Mouse (Mus musculus) heart, postnatal 0 days (tissue): Measurements from ENCODE around the gene Adcyap1r1. TPM values are rescaled to one million over a fixed set of nuclear protein-coding genes. Genes with fewer than 3 reads are reported as not detected.

ENCODE experiments used
- ATAC-seq: fragments of 200-750 bp; cut with Nextera tagmentation; 2 replicates; pipeline ENCODE4 v1.8.0; 2017; ENCODE audit warnings: low read depth, moderate number of reproducible peaks, moderate library complexity; ENCODE audit not compliant: insufficient read depth
- DNase-seq: peaks from one replicate; pipeline ENCODE4 v3.0.0-alpha.2; 2016; ENCODE audit warnings: low spot score
- H3K27ac ChIP-seq: fragments of 300-500 bp; sonication (generic); 2 replicates; pipeline ENCODE4 v1.5.1; 2014; ENCODE audit warnings: low read depth, mild to moderate bottlenecking
- H3K27me3 ChIP-seq: fragments of 300-500 bp; sonication (generic); 2 replicates; pipeline ENCODE4 v1.6.1; 2014; ENCODE audit warnings: low read length, mixed read lengths; ENCODE audit not compliant: control insufficient read depth, insufficient read depth
- H3K36me3 ChIP-seq: fragments of 300-500 bp; sonication (generic); replicated peaks from 2 replicates; pipeline ENCODE4 v1.6.1; 2014; ENCODE audit warnings: low read length, mixed read lengths; ENCODE audit not compliant: control insufficient read depth, insufficient read depth
- H3K4me1 ChIP-seq: fragments of 300-500 bp; sonication (generic); 2 replicates; pipeline ENCODE4 v1.6.1; 2014; ENCODE audit warnings: antibody characterized with exemption; ENCODE audit not compliant: control insufficient read depth, insufficient read depth
- H3K4me2 ChIP-seq: fragments of 300-500 bp; sonication (generic); 2 replicates; pipeline ENCODE4 v1.6.1; 2014; ENCODE audit warnings: low read depth, mild to moderate bottlenecking, low read length, moderate library complexity
- H3K4me3 ChIP-seq: fragments of 300-500 bp; sonication (generic); 2 replicates; pipeline ENCODE4 v1.5.1; 2014; ENCODE audit warnings: low read depth, low read length
- H3K9ac ChIP-seq: fragments of 300-500 bp; sonication (generic); replicated peaks from 2 replicates; pipeline ENCODE4 v1.6.1; 2014; ENCODE audit warnings: low read depth, low read length, mixed read lengths
- H3K9me3 ChIP-seq: fragments of 300-500 bp; sonication (generic); replicated peaks from 2 replicates; pipeline ENCODE4 v1.6.1; 2016; ENCODE audit warnings: low read length; ENCODE audit not compliant: control insufficient read depth
- CTCF ChIP-seq: IDR thresholded peaks from 2 replicates; pipeline ENCODE4 v1.5.1; 2016; ENCODE audit warnings: antibody characterized with exemption, control low read depth, low read depth
- EP300 ChIP-seq: IDR thresholded peaks from 2 replicates; pipeline ENCODE4 v1.6.1; 2016; ENCODE audit warnings: antibody characterized with exemption, low read depth
- WGBS: fragments of 180-500 bp; shearing (Covaris S2); extraction: QIAGEN DNeasy Blood & Tissue Kit; methylation state at CpG from one replicate; pipeline ENCODE4 v1.1.7; 2014; 5-methylcytosine and 5-hydroxymethylcytosine counted together
- polyA plus RNA-seq: library from polyadenylated mRNA; unstranded; fragments of >200 nt; fragmentation: Nextera tagmentation; extraction: Ambion mirVana; gene quantifications from 2 replicates; pipeline ENCODE4 v1.2.1, GENCODE M21; 2015
- total RNA-seq: library from RNA; depleted of rRNA; stranded (reverse); fragments of >200 nt; gene quantifications from 2 replicates; pipeline ENCODE4 v1.2.3, GENCODE M21; 2014; ENCODE audit warnings: low replicate concordance

Adcyap1r1 gene
- total and polyA plus RNA-seq, 2 experiments from 2014 or later: 1.1 to 4.2 TPM

DNA sequence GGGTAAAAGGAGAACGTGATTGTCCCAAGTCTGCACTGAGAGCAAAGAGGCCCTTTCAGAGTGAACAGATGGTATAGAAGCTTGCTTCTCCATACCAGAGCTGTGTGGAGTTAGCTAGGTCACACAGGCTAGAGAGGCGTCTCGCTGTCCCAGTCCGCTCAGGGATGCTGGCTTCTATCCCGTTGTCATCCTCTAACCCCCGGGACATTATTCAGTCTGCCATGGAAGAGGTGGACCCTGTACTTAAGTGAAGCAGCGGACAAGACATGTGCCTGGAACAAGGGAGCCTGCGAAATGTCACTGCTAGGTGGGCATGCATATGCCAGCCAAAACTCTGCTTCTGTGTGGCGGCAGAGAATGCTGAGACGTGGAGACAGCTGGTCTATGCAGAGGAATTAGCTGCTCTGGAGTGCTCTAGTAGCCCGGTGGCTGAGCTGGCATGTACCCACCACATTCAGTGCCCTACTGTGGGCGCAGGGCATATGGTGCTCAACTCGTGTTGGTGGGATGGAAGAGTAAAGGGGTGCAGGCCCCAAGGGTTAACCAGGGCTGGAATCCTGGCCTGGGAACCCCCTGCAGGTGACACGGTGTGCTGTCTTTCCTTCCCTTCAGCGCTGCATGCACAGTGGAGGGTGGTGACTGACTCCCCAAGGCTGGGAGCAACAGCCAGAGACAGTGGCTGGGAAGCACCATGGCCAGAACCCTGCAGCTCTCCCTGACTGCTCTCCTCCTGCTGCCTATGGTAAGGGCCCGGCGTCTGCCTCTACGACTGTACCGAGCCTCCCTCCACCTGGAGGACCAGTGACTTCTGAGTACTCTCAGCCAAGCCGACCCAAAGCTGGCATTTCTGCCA lies 8.0 kb downstream of the Adcyap1r1 start:
- Histone ChIP-seq H3K4me2 (no peak overlapping the region), H3K27ac (no peak overlapping the region), H3K4me3 (no peak overlapping the region), H3K9me3 (no peaks in the 10 kb centered on the region), H3K27me3 (peaks cover 23% of the 10 kb centered on the region; the same call in 1 of the 2 replicates), H3K36me3 (no peaks in the 10 kb centered on the region), H3K4me1 (no peaks in the 10 kb centered on the region), H3K9ac (no peak overlapping the region)
- DNase-seq: no peak
- 72% methylated on average over 20 of the region's 20 CpGs for WGBS
- ATAC-seq: no peak
- TF ChIP-seq CTCF (no peak), EP300 (no peak)

DNA sequence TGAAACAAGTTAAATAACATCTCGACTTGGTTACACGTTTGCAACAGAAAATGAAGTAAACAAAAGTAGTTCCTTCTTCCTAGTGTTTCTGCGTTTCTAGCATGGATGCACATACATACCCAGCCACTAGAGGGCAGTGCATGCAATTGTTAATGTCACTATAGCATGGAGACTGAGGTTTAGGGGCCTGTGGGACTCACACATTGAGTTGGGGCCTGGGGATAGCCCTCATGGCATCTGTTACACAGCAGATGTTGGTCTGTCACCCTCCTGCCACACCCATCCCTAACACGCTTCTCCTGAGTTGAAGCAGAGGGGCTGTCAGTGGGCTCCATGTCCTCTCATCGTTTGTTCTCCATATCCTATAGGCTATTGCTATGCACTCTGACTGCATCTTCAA lies 9.4 kb downstream of the Adcyap1r1 start:
- no peak overlapping the region for H3K9ac ChIP-seq
- H3K36me3 ChIP-seq: no peaks in the 10 kb centered on the region
- no peak overlapping the region for H3K4me3 ChIP-seq
- H3K27me3 ChIP-seq: 0 out of 2 replicates have a peak, but pooled peaks cover 14% of the 10 kb centered on the region
- no peak overlapping the region for H3K27ac ChIP-seq
- no peaks in the 10 kb centered on the region for H3K9me3 ChIP-seq
- H3K4me2 ChIP-seq: no peak overlapping the region
- 0 out of 2 replicates have a peak, but pooled peaks cover 5% of the 10 kb centered on the region for H3K4me1 ChIP-seq
- WGBS: 60% methylated on average over 5 of the region's 5 CpGs
- DNase-seq (no peak), ATAC-seq (no peak)
- TF ChIP-seq CTCF: peak; percentile 58
- no peak for TF ChIP-seq EP300

DNA sequence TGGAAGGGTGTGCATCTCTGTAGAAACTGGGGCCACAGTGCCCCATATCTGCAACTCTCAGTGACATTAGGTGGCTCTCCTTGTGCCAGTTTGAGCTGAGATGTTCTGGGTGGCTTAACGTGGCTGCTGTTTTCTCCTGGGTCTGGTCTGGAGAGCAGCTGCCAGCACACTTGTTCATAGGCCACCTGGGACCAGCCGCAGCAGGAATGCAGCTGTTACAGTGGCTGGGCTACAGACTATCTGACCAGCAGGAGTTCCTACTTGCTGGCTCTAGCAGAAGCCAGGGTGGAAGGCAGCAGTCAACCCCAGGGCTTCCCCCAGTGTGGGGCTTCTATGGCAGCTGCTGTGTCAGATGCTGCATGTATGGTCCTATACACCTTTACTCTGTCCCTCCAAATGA lies 9.9 kb downstream of the Adcyap1r1 start:
- no peak for ATAC-seq
- no peak overlapping the region for H3K4me2 ChIP-seq
- H3K9ac ChIP-seq: no peak overlapping the region
- no peaks in the 10 kb centered on the region for H3K9me3 ChIP-seq
- WGBS: 46% methylated on average over 2 of the region's 2 CpGs
- H3K4me1 ChIP-seq: 0 out of 2 replicates have a peak, but pooled peaks cover 5% of the 10 kb centered on the region
- TF ChIP-seq CTCF: no peak
- TF ChIP-seq EP300: no peak
- no peaks in the 10 kb centered on the region for H3K36me3 ChIP-seq
- DNase-seq: no peak
- H3K27ac ChIP-seq: no peak overlapping the region
- H3K4me3 ChIP-seq: no peak overlapping the region
- 0 out of 2 replicates have a peak, but pooled peaks cover 9% of the 10 kb centered on the region for H3K27me3 ChIP-seq

DNA sequence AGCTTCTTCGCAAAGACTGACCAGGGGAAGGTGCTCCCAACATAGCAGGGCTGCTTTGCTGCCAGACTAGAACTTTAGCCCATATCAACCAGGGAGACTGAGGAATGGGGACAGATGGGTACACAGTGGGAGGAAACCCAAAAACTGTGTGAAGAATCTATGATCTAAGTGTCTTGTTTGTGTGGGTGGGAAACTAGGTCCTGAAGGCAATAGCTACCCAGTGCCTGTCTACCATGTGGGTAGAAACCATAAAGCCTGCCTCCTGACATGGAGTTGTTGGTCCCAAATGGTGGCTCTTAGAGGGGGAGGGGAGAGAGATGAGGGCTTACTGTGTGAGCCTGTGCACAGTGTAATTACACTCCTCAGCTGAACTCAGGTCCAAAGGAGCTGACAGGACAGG lies 10.6 kb downstream of the Adcyap1r1 start:
- H3K27ac ChIP-seq: no peak overlapping the region
- no peak for ATAC-seq
- 89% methylated on average over 1 of the region's 1 CpGs for WGBS
- H3K9me3 ChIP-seq: no peaks in the 10 kb centered on the region
- no peak overlapping the region for H3K4me3 ChIP-seq
- 0 out of 2 replicates have a peak, but pooled peaks cover 5% of the 10 kb centered on the region for H3K4me1 ChIP-seq
- no peak overlapping the region for H3K9ac ChIP-seq
- 0 out of 2 replicates have a peak, but pooled peaks cover 8% of the 10 kb centered on the region for H3K27me3 ChIP-seq
- no peak overlapping the region for H3K4me2 ChIP-seq
- H3K36me3 ChIP-seq: no peaks in the 10 kb centered on the region
- DNase-seq: no peak
- TF ChIP-seq CTCF (no peak), EP300 (no peak)

DNA sequence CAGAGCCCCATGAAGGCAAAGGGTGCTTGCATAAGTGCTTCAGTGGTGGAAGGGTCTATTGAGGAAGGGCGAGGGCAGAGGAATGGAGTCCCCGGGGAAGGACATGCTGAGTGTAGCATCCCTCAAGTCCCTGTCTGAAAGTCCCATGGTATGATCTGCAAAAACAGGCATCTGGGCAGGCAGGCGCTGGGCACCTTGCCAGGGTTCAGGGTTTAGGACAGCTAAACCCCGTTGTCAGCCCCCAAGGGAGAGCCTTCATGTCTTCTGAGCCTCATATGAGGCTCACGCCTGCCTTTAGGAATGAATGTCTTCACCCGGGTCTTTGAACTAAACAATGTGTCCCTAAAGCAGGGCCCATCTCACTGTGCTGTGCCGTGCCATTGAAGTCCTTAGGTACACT lies 12.2 kb downstream of the Adcyap1r1 start:
- 69% methylated on average over 7 of the region's 7 CpGs for WGBS
- Histone ChIP-seq H3K36me3 (no peaks in the 10 kb centered on the region), H3K4me2 (no peak overlapping the region), H3K27ac (no peak overlapping the region), H3K4me3 (no peak overlapping the region), H3K27me3 (0 out of 2 replicates have a peak, but pooled peaks cover 5% of the 10 kb centered on the region), H3K9ac (no peak overlapping the region), H3K4me1 (0 out of 2 replicates have a peak, but pooled peaks cover 5% of the 10 kb centered on the region), H3K9me3 (no peaks in the 10 kb centered on the region)
- no peak for TF ChIP-seq EP300
- no peak for TF ChIP-seq CTCF
- DNase-seq (no peak), ATAC-seq (no peak)
